Mouse (Mus musculus) neural tube, embryonic 15.5 days (tissue): ENCODE data around the gene Bcl2l11. TPM values are rescaled to one million over a fixed set of nuclear protein-coding genes. Genes with fewer than 3 reads are reported as not detected.
A peak's percentile ranks its signal among the peaks of the same experiment; 100 is the strongest.

Experiments
- ATAC-seq: fragments of 200-750 bp; cut with Nextera tagmentation; 2 replicates; pipeline ENCODE4 v1.8.0; 2017; ENCODE audit warnings: mild to moderate bottlenecking, moderate TSS enrichment, moderate library complexity; ENCODE audit not compliant: low FRiP score
- H3K27ac ChIP-seq: fragments of 300-500 bp; sonication (generic); replicated peaks from 2 replicates; pipeline ENCODE4 v1.5.1; 2015; ENCODE audit warnings: mild to moderate bottlenecking, inconsistent platforms
- H3K27me3 ChIP-seq: fragments of 300-500 bp; sonication (generic); replicated peaks from 2 replicates; pipeline ENCODE4 v1.6.1; 2015; ENCODE audit warnings: inconsistent platforms
- H3K36me3 ChIP-seq: fragments of 300-500 bp; sonication (generic); 2 replicates; pipeline ENCODE4 v1.6.1; 2015; ENCODE audit warnings: inconsistent platforms
- H3K4me1 ChIP-seq: fragments of 300-500 bp; sonication (generic); 2 replicates; pipeline ENCODE4 v1.6.1; 2015; ENCODE audit warnings: inconsistent platforms
- H3K4me2 ChIP-seq: fragments of 300-500 bp; sonication (generic); 2 replicates; pipeline ENCODE4 v1.6.1; 2015; ENCODE audit warnings: inconsistent platforms, mild to moderate bottlenecking, moderate library complexity
- H3K4me3 ChIP-seq: fragments of 300-500 bp; sonication (generic); replicated peaks from 2 replicates; pipeline ENCODE4 v1.5.1; 2015; ENCODE audit warnings: mild to moderate bottlenecking, inconsistent platforms
- H3K9ac ChIP-seq: fragments of 300-500 bp; sonication (generic); replicated peaks from 2 replicates; pipeline ENCODE4 v1.6.1; 2015; ENCODE audit warnings: mild to moderate bottlenecking, inconsistent platforms
- H3K9me3 ChIP-seq: fragments of 300-500 bp; sonication (generic); replicated peaks from 2 replicates; pipeline ENCODE4 v1.6.1; 2016; ENCODE audit warnings: inconsistent platforms
- WGBS: fragments of 180-500 bp; shearing (Covaris S2); methylation state at CpG from one replicate; pipeline ENCODE4 v1.1.7; 2015; ENCODE audit warnings: mixed read lengths; 5-methylcytosine and 5-hydroxymethylcytosine counted together
- polyA plus RNA-seq: library from polyadenylated mRNA; unstranded; fragments of >200 nt; fragmentation: Nextera tagmentation; extraction: Ambion mirVana; gene quantifications from 2 replicates; pipeline ENCODE4 v1.2.1, GENCODE M21; 2015

Bcl2l11 gene
- polyA plus RNA-seq, 1 experiment from 2014 or later = 10.1 TPM

GRCm38 (mm10) chr2:128131503-128131902 is 5.7 kb downstream of the Bcl2l11 start:
- ATAC-seq = no peak
- WGBS = 91% methylated on average over 11 of the region's 11 CpGs
- no peak overlapping the region for H3K9ac ChIP-seq
- no peak overlapping the region for H3K4me3 ChIP-seq
- peaks cover 26% of the 10 kb centered on the region for H3K4me1 ChIP-seq
- no peak overlapping the region for H3K27ac ChIP-seq
- H3K27me3 ChIP-seq = no peaks in the 10 kb centered on the region
- no peaks in the 10 kb centered on the region for H3K9me3 ChIP-seq
- no peak overlapping the region for H3K4me2 ChIP-seq
- peaks cover 4% of the 10 kb centered on the region; the same call in 1 of the 2 replicates for H3K36me3 ChIP-seq

- H3K4me3 ChIP-seq = no peak overlapping the region
- H3K4me2 ChIP-seq = no peak overlapping the region
- H3K36me3 ChIP-seq = peaks cover 4% of the 10 kb centered on the region; the same call in 1 of the 2 replicates
- no peak overlapping the region for H3K27ac ChIP-seq
- no peak for ATAC-seq
- no peaks in the 10 kb centered on the region for H3K9me3 ChIP-seq
- WGBS = 89% methylated on average over 5 of the region's 5 CpGs
- H3K27me3 ChIP-seq = no peaks in the 10 kb centered on the region
- H3K4me1 ChIP-seq = peaks cover 21% of the 10 kb centered on the region
- H3K9ac ChIP-seq = no peak overlapping the region
These were observed 6.8 kb downstream of the Bcl2l11 start for GRCm38 (mm10) chr2:128132635-128133034.

GRCm38 (mm10) chr2:128133865-128134264 is 8.0 kb downstream of the Bcl2l11 start:
- H3K4me2 ChIP-seq = no peak overlapping the region
- H3K9ac ChIP-seq = no peak overlapping the region
- no peak overlapping the region for H3K4me3 ChIP-seq
- H3K36me3 ChIP-seq = peaks cover 4% of the 10 kb centered on the region; the same call in 1 of the 2 replicates
- peaks cover 16% of the 10 kb centered on the region for H3K4me1 ChIP-seq
- ATAC-seq = no peak
- H3K9me3 ChIP-seq = no peaks in the 10 kb centered on the region
- H3K27ac ChIP-seq = no peak overlapping the region
- no peaks in the 10 kb centered on the region for H3K27me3 ChIP-seq

- Histone ChIP-seq H3K9me3 (no peaks in the 10 kb centered on the region), H3K4me3 (no peak overlapping the region), H3K27me3 (no peaks in the 10 kb centered on the region), H3K36me3 (peaks cover 4% of the 10 kb centered on the region; the same call in 1 of the 2 replicates), H3K4me2 (no peak overlapping the region), H3K27ac (no peak overlapping the region), H3K4me1 (peaks cover 22% of the 10 kb centered on the region), H3K9ac (no peak overlapping the region)
- WGBS = 73% methylated on average over 5 of the region's 5 CpGs
- ATAC-seq = no peak
These were observed 8.6 kb downstream of the Bcl2l11 start for GRCm38 (mm10) chr2:128134474-128134873.

- H3K4me3 ChIP-seq = no peak overlapping the region
- ATAC-seq = no peak
These were observed 9.1 kb downstream of the Bcl2l11 start for GRCm38 (mm10) chr2:128134948-128135347.

GRCm38 (mm10) chr2:128136769-128137433 is 11.1 kb downstream of the Bcl2l11 start:
- 88% methylated on average over 16 of the region's 16 CpGs for WGBS
- peaks cover 30% of the 10 kb centered on the region for H3K4me1 ChIP-seq

More at GRCm38 (mm10) chr2:128134948-128135347, 9.1 kb downstream of the Bcl2l11 start:
- no peak overlapping the region for H3K9ac ChIP-seq
- H3K9me3 ChIP-seq = no peaks in the 10 kb centered on the region
- H3K36me3 ChIP-seq = peaks cover 4% of the 10 kb centered on the region; the same call in 1 of the 2 replicates
- no peak overlapping the region for H3K27ac ChIP-seq
- peaks cover 27% of the 10 kb centered on the region for H3K4me1 ChIP-seq
- 74% methylated on average over 8 of the region's 8 CpGs for WGBS
- no peaks in the 10 kb centered on the region for H3K27me3 ChIP-seq
- no peak overlapping the region for H3K4me2 ChIP-seq

GRCm38 (mm10) chr2:128137480-128138276 is 11.8 kb downstream of the Bcl2l11 start:
- Histone ChIP-seq H3K27ac (no peak overlapping the region), H3K4me2 (no peak overlapping the region), H3K4me1 (peaks cover 30% of the 10 kb centered on the region), H3K4me3 (no peak overlapping the region), H3K9me3 (no peaks in the 10 kb centered on the region), H3K9ac (no peak overlapping the region), H3K27me3 (no peaks in the 10 kb centered on the region), H3K36me3 (no peaks in the 10 kb centered on the region)
- WGBS = 71% methylated on average over 22 of the region's 22 CpGs
- no peak for ATAC-seq

More at GRCm38 (mm10) chr2:128136769-128137433, 11.1 kb downstream of the Bcl2l11 start:
- Histone ChIP-seq H3K4me2 (no peak overlapping the region), H3K27me3 (no peaks in the 10 kb centered on the region), H3K9ac (no peak overlapping the region), H3K27ac (no peak overlapping the region), H3K9me3 (no peaks in the 10 kb centered on the region), H3K4me3 (no peak overlapping the region), H3K36me3 (0 out of 2 replicates have a peak, but pooled peaks cover under 1% of the 10 kb centered on the region)
- no peak for ATAC-seq

- Histone ChIP-seq H3K9me3 (no peaks in the 10 kb centered on the region), H3K27ac (peak overlapping the region; percentile 56; the same call in 1 of the 2 replicates), H3K4me1 (peaks cover 30% of the 10 kb centered on the region), H3K27me3 (no peaks in the 10 kb centered on the region), H3K4me3 (no peak overlapping the region), H3K9ac (no peak overlapping the region), H3K4me2 (peak overlapping the region; percentile 3; the same call in 1 of the 2 replicates), H3K36me3 (no peaks in the 10 kb centered on the region)
- peak; percentile 46; the same call in 1 of the 2 replicates for ATAC-seq
- WGBS = 32% methylated on average over 8 of the region's 8 CpGs
These were observed 13.1 kb downstream of the Bcl2l11 start for GRCm38 (mm10) chr2:128138924-128139323.

- Histone ChIP-seq H3K9ac (no peak overlapping the region), H3K4me2 (peak overlapping the region; percentile 30)
- peak; percentile 46; the same call in 1 of the 2 replicates for ATAC-seq
These were observed 13.9 kb downstream of the Bcl2l11 start for GRCm38 (mm10) chr2:128139781-128140180.

GRCm38 (mm10) chr2:128140183-128140582 is 14.3 kb downstream of the Bcl2l11 start:
- whole genome bisulfite sequencing = 68% methylated on average over 3 of the region's 3 CpGs

More at GRCm38 (mm10) chr2:128139781-128140180, 13.9 kb downstream of the Bcl2l11 start:
- Histone ChIP-seq H3K4me3 (no peak overlapping the region), H3K27ac (peak overlapping the region; percentile 56), H3K36me3 (no peaks in the 10 kb centered on the region), H3K27me3 (no peaks in the 10 kb centered on the region), H3K4me1 (peaks cover 30% of the 10 kb centered on the region), H3K9me3 (no peaks in the 10 kb centered on the region)
- WGBS = 33% methylated on average over 15 of the region's 15 CpGs

GRCm38 (mm10) chr2:128143992-128144391 is 18.2 kb downstream of the Bcl2l11 start:
- Histone ChIP-seq H3K4me2 (no peak overlapping the region), H3K27me3 (no peaks in the 10 kb centered on the region), H3K4me1 (peaks cover 18% of the 10 kb centered on the region), H3K4me3 (no peak overlapping the region), H3K27ac (no peak overlapping the region), H3K9ac (no peak overlapping the region), H3K36me3 (no peaks in the 10 kb centered on the region), H3K9me3 (no peaks in the 10 kb centered on the region)
- ATAC-seq = no peak

More at GRCm38 (mm10) chr2:128140183-128140582, 14.3 kb downstream of the Bcl2l11 start:
- no peak overlapping the region for H3K9ac ChIP-seq
- H3K9me3 ChIP-seq = no peaks in the 10 kb centered on the region
- H3K27me3 ChIP-seq = no peaks in the 10 kb centered on the region
- ATAC-seq = no peak
- no peaks in the 10 kb centered on the region for H3K36me3 ChIP-seq
- no peak overlapping the region for H3K4me3 ChIP-seq
- H3K27ac ChIP-seq = no peak overlapping the region
- H3K4me2 ChIP-seq = peak overlapping the region; percentile 30; the same call in 1 of the 2 replicates
- peaks cover 29% of the 10 kb centered on the region for H3K4me1 ChIP-seq
